Mouse (Mus musculus) lung, adult 2 months (tissue): ENCODE data around the gene Trip10. TPM values are rescaled to one million over a fixed set of nuclear protein-coding genes. Genes with fewer than 3 reads are reported as not detected.

Experiments used
- DNase-seq: peaks from one replicate; pipeline ENCODE4 v3.0.0; 2022
- H3K4me1 ChIP-seq: fragments of 200-500 bp; 2 replicates; pipeline ENCODE4 v1.6.1; 2011; ENCODE audit warnings: low read length; ENCODE audit not compliant: control insufficient read depth, insufficient read depth
- H3K4me3 ChIP-seq: fragments of 200-500 bp; replicated peaks from 2 replicates; pipeline ENCODE3; 2011; ENCODE audit warnings: low read depth, mild to moderate bottlenecking, control low read depth, low read length; ENCODE audit errors: extremely low read depth
- CTCF ChIP-seq: fragments of 200-500 bp; IDR thresholded peaks from 2 replicates; pipeline ENCODE4 v1.5.1; 2011; ENCODE audit warnings: mild to moderate bottlenecking, low read length, control low read depth; ENCODE audit not compliant: insufficient read depth
- POLR2A ChIP-seq: fragments of 200-500 bp; IDR thresholded peaks from 2 replicates; pipeline ENCODE4 v1.6.1; 2011; ENCODE audit warnings: low read depth, mild to moderate bottlenecking, control low read depth, low read length, borderline replicate concordance; ENCODE audit errors: extremely low read depth
- WGBS: fragments of 180-500 bp; shearing (Covaris S2); methylation state at CpG from one replicate; pipeline ENCODE4 v1.1.7; 2018; 5-methylcytosine and 5-hydroxymethylcytosine counted together
- polyA plus RNA-seq: library from polyadenylated mRNA; depleted of rRNA; stranded (reverse); fragments of >200 nt; gene quantifications from 2 replicates; pipeline ENCODE4 v1.2.3, GENCODE M21; 2012

Trip10 gene
- polyA plus RNA-seq, 1 experiment: 50.7 TPM

GRCm38 (mm10) chr17:57219884-57220207 is 29.4 kb upstream of the Trip10 start:
- Histone ChIP-seq H3K4me1 (no peaks in the 10 kb centered on the region), H3K4me3 (no peak overlapping the region)
- TF ChIP-seq CTCF: peak; percentile 38
- TF ChIP-seq POLR2A: no peak
- DNase-seq: no peak
- 14% methylated on average over 3 of the region's 3 CpGs for WGBS

GRCm38 (mm10) chr17:57221911-57222310 is 27.3 kb upstream of the Trip10 start:
- no peak for TF ChIP-seq CTCF
- Histone ChIP-seq H3K4me1 (no peaks in the 10 kb centered on the region), H3K4me3 (no peak overlapping the region)
- no peak for DNase-seq
- WGBS: 62% methylated on average over 4 of the region's 4 CpGs

GRCm38 (mm10) chr17:57223313-57223712 is 25.9 kb upstream of the Trip10 start:
- WGBS: 61% methylated on average over 9 of the region's 9 CpGs
- Histone ChIP-seq H3K4me3 (no peak overlapping the region), H3K4me1 (peaks cover 2% of the 10 kb centered on the region; the same call in 1 of the 2 replicates)
- DNase-seq: no peak
- TF ChIP-seq CTCF (no peak), POLR2A (no peak)

- WGBS: 81% methylated on average over 2 of the region's 2 CpGs
- H3K4me1 ChIP-seq: peaks cover 12% of the 10 kb centered on the region
- TF ChIP-seq POLR2A (no peak), CTCF (no peak)
- H3K4me3 ChIP-seq: peak overlapping the region; percentile 64
- no peak for DNase-seq
Observed at GRCm38 (mm10) chr17:57227468-57227867, 21.8 kb upstream of the Trip10 start.

GRCm38 (mm10) chr17:57228014-57228413 is 21.2 kb upstream of the Trip10 start, which contains the start of gene C3:
TSS of gene C3 (minus strand) at chr17:57228136.
- peak within 1 kb of the TSS; percentile 64 for H3K4me3 ChIP-seq
- peak; percentile 65 for DNase-seq
- peaks cover 12% of the 10 kb centered on the region for H3K4me1 ChIP-seq
- TF ChIP-seq CTCF (no peak), POLR2A (peak; percentile 44; the same call in 1 of the 2 replicates)
- 37% methylated on average over 3 of the region's 3 CpGs for WGBS

GRCm38 (mm10) chr17:57228873-57229272 is 20.4 kb upstream of the Trip10 start:
- no peak for DNase-seq
- Histone ChIP-seq H3K4me1 (peaks cover 12% of the 10 kb centered on the region), H3K4me3 (no peak overlapping the region)
- WGBS: 74% methylated on average over 3 of the region's 3 CpGs
- TF ChIP-seq CTCF: no peak
- TF ChIP-seq POLR2A: no peak

GRCm38 (mm10) chr17:57229851-57230727 is 19.2 kb upstream of the Trip10 start:
- no peak for DNase-seq
- no peak overlapping the region for H3K4me3 ChIP-seq
- TF ChIP-seq CTCF (no peak), POLR2A (no peak)
- peaks cover 12% of the 10 kb centered on the region for H3K4me1 ChIP-seq
- WGBS: 64% methylated on average over 15 of the region's 15 CpGs

- Histone ChIP-seq H3K4me3 (no peak overlapping the region), H3K4me1 (peaks cover 12% of the 10 kb centered on the region)
- DNase-seq: peak; percentile 42
- WGBS: 25% methylated on average over 5 of the region's 6 CpGs
- TF ChIP-seq POLR2A: no peak
- TF ChIP-seq CTCF: no peak
Observed at GRCm38 (mm10) chr17:57230728-57231125, 18.5 kb upstream of the Trip10 start.

- H3K4me3 ChIP-seq: no peak overlapping the region
- TF ChIP-seq CTCF: no peak
- no peak for TF ChIP-seq POLR2A
- peak; percentile 25 for DNase-seq
- H3K4me1 ChIP-seq: peaks cover 12% of the 10 kb centered on the region
Observed at GRCm38 (mm10) chr17:57231321-57231771, 17.9 kb upstream of the Trip10 start.

GRCm38 (mm10) chr17:57232200-57232599 is 17.1 kb upstream of the Trip10 start:
- TF ChIP-seq POLR2A (no peak), CTCF (no peak)
- WGBS: 89% methylated on average over 1 of the region's 1 CpGs
- Histone ChIP-seq H3K4me3 (no peak overlapping the region), H3K4me1 (peaks cover 12% of the 10 kb centered on the region)
- DNase-seq: no peak

GRCm38 (mm10) chr17:57233038-57233437 is 16.2 kb upstream of the Trip10 start:
- no peak for DNase-seq
- WGBS: 32% methylated on average over 7 of the region's 7 CpGs
- Histone ChIP-seq H3K4me3 (no peak overlapping the region), H3K4me1 (peaks cover 12% of the 10 kb centered on the region)
- 0 out of 2 replicates have a peak, but pooled peaks have one; percentile 3 for TF ChIP-seq POLR2A
- no peak for TF ChIP-seq CTCF
